Mouse (Mus musculus): ENCODE results near the gene Hist1h3h.
"Not testable (repeated sequence)": the region's sequence is repeated elsewhere in the genome, so short reads cannot be mapped to it uniquely, and the experiment has no call there.

- peak; percentile 74; the same call in 1 of the 2 replicates for TF ChIP-seq POLR2A (IDR thresholded peaks at IDR 0.05; ENCODE audit: borderline replicate concordance, insufficient read depth, low read length)
- TF ChIP-seq CTCF (IDR thresholded peaks at IDR 0.05; ENCODE audit: borderline replicate concordance, insufficient read depth, low read depth, low read length): not testable (repeated sequence)
Measured at GRCm38 (mm10) chr13:21734906-21735767, 17.7 kb downstream of the Hist1h3h start, which contains the start of gene Hist1h4j.
